Mouse (Mus musculus) cerebellum, postnatal 25 days (tissue): ENCODE data around the gene Nfatc3.

ENCODE experiments used
- DNase-seq, 2 experiments: peaks; one replicate each; pipeline ENCODE4 v3.0.0; 2021; ENCODE audit warnings: mixed read lengths in 2 of 2

Nfatc3 gene

GRCm38 (mm10) chr8:106149025-106149424 lies 90.4 kb downstream of the Nfatc3 start:
- no peak for DNase-seq

- peak; percentile 91 to 93 for DNase-seq
Measured at GRCm38 (mm10) chr8:106149801-106150652, 91.4 kb downstream of the Nfatc3 start, which contains the start of gene Pla2g15. Gene Pla2g15, plus strand, starts transcription at chr8:106150399.

GRCm38 (mm10) chr8:106150653-106151000 lies 92.0 kb downstream of the Nfatc3 start:
- DNase-seq, result no peak

GRCm38 (mm10) chr8:106151041-106151440 lies 92.4 kb downstream of the Nfatc3 start:
- no peak for DNase-seq

DNA sequence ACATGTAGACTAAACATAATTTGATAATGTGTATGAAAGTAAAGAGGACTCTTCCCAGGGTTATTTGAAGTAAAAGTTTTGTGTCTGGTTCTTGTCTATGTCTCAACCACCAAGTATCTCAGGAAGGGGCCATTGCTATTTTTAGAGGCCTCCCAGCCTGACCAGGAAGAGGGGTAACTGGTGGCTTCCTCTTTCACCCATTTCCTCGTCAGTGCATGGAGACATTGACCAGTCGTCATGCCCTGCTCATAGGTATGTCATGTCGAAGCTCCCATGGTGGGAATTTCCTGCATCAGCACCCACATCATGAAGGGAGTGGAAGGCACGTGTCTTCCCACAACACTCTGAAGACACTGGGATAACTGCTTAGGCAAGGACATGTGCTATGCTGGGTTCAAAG lies 94.2 kb downstream of the Nfatc3 start:
- DNase-seq, result no peak

DNA sequence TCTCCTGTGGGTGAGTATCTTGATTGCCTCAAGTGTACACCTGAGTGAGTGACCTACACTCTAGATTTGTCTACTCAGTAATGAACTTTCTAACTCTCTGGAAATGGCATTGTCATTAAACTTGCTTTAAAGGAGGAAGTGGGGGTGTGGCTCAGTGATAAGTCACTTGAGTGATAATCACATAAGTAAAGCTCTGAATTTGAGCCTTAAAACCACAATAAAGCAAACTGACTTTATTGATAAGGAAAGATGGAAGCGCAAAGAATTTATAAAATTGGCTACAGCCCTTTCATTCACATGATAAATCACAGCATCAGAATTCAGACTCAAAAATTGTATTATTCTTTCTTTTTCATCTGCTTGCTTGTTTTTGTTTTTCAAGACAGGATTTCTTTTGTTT lies 98.8 kb downstream of the Nfatc3 start:
- no peak for DNase-seq

GRCm38 (mm10) chr8:106158381-106158780 lies 99.7 kb downstream of the Nfatc3 start:
- no peak for DNase-seq

GRCm38 (mm10) chr8:106159876-106160275 lies 101.2 kb downstream of the Nfatc3 start:
- no peak for DNase-seq

DNA sequence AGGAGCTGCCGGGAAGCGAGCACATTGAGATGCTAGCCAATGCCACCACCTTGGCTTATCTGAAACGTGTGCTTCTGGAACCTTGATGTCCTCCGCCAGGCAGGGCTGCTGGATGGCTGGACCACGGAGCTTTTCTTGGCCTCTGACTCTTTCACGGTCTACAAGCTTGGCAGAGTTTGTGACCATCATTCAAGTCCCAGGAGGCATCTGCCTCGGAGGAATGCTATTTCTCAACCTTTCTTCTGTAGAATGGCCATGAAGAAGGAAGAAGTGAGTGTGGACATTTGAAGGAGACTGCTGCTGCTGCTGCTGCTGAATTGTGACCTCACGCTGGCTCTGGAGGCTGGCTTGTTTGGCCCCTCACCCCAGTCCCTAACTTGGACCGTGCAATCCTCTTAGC lies 104.6 kb downstream of the Nfatc3 start:
- no peak for DNase-seq

DNA sequence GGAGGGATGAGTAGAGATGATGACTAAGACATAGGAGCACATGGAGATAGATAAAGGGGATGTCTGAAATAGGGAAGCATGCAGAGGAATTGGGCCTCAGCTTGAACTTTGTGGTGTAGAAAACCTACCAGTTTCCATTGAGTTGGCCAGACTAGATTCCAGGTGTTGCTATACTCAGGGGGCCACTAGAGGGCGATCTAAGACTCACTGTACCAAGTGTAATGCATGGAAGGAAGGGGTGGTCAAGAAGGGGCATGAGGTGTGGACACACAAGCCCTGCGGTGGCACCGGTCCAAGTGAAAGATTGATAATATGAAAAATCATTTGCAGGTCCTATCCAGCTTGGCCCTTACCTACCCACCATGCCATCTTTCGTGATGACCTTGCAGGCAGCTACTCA lies 106.8 kb downstream of the Nfatc3 start:
- DNase-seq, result peak; percentile 71 to 84

- DNase-seq, result peak; percentile 93 to 95
Measured at GRCm38 (mm10) chr8:106168356-106169016, 109.8 kb downstream of the Nfatc3 start, which contains the start of gene Slc7a6. Gene Slc7a6, plus strand, starts transcription at chr8:106168857.

DNA sequence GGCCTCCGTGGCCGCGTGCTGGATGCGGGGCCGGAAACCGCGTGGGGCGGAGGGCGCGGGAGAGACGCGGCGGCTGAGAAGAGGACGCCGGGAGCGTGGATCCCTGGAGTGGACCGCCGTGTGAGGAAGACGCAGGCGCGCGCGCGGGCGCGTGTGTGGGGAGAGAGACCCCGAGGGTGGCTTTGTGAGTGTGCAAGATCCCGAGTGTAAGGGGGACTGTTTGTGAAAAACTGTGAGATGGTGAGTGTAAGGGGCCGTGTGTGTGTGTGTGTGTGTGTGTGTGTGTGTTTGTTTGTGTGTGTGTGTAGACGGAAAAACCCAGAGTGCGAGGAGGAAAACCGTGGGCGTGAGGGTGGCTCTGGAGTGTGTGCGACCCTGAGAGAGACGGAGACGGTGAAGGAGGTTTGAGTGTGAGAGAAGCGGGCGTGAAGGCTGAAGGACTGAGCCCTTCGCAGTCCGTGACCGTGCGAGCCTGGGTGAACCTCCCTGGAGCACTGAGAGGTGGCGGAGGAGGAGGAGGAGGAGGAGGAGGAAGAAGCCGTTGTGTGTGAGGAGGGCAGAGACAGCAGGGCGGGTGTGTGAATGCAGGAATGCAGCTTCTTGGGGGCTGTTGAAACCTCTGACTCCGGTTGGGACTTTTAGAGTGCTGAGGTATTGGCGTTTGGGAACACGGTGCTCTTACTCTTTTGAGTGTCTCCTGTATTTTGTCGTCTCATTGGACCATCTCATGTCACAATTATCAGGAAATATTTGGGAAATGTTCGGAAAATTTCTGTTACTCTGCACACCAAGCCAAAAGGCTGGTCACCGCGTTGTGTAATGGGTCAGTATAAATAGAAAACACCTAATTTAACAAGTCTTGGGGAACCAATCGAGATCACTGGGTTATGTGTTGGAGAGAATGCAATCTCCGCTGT lies 110.6 kb downstream of the Nfatc3 start:
- peak in 1 of 2 experiments; percentile 63 for DNase-seq

- no peak for DNase-seq
Measured at GRCm38 (mm10) chr8:106169934-106170480, 111.4 kb downstream of the Nfatc3 start.

DNA sequence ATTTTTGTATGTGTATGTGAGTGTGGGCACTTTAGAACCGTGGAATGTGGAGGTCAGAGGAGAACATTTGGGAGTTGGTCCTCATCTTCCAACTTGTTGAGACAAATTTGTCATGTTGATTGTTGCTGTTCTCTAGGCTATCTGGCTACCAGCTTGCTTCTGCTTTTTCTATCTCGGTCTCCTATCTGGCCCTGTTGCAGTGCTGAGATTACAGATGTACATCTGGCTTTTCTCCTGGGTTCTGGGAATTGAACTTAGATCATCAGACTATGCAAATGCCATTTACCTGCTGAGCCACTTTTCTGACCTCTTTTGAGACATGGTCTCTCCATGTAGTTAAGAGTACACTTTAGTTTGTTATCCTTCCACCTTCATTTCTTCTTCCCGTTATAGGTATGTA lies 114.9 kb downstream of the Nfatc3 start:
- no peak for DNase-seq

DNA sequence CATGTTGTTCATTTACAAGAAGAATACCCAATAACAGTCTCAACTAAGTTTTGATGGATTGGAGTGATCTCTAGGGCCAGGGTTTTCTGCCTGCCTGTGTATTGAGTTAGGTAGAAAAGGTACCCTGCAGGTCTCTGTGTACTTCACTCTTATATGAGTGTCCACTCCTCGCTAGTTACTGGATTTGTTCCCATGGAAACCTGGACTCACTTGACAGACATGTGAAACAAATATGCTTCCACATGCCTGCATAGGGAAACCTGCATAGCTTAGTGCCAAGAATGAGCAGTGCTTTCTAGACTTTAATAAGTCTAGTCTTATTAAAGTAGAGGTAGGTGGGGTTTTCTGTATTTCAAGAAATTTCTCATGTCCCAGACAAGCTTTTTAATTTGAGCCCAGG lies 118.3 kb downstream of the Nfatc3 start:
- DNase-seq, result no peak

DNA sequence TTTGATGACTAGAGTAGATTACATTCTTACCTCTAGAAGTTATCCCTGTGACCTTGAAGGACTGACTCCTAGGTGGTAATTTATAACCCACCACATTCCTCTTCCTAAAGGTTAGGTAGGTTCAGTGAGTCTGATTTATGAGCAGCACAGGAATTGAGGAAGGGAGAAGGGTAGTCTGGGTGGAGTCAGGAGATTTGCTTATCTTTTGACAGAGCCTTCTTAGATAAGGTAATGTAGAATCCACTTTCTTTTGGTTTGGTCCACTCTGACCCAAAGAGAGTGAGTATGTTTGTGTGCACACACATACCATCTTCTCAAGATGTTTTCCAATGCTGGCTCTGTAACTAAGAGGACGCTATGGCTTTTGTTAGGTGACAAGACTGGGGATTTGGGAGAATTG lies 119.0 kb downstream of the Nfatc3 start:
- DNase-seq, result no peak

DNA sequence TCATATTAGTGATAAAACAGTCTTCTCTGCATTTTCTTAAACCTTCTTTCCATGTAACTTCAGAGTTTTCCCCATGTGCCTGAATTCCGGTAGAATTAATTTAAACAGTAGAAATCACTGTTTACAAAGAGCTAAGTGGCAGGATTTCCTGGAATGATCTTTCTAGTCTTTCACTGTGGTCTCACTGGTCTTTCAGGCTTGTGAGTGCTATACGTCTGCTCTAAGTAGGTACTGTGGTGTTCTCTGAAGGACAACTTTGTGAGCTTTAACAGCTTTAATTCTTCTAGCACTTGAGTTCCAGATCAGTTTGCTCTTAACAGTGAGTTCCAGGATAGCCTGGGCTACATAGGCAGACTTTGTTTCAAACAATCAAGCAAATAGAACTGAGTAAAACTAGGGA lies 119.8 kb downstream of the Nfatc3 start:
- DNase-seq, result no peak
